Mouse (Mus musculus): ENCODE data around the gene Rpa1.

- no peak for TF ChIP-seq POLR2A (IDR thresholded peaks at IDR 0.05; ENCODE audit: borderline replicate concordance, low read depth, low read length)
- TF ChIP-seq CTCF (IDR thresholded peaks at IDR 0.05; ENCODE audit: low read depth, low read length): no peak
Measured at GRCm38 (mm10) chr11:75262181-75262580, 85.9 kb downstream of the Rpa1 start.

All from bone marrow macrophage, adult 2 months (primary cell).